In the genomic region with DNA sequence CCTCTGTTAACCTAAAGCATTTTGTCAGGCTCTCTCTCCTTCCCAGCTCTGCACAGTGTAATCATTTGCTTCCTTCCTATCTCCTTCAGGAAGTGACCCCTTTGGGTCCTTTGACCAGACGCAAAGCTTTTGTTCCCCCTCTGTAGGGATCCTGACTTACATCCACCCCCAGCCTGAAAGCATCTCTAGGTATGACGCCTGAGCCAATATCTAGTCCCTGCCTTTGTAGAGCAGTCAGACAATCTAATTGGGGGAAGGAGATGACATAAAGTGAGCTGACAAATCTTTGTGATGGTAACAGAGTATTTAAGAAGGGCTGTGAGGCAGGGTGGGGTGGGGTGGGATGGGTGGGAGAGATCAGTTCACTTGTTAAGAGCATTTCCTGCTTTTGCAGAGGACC, we compare ENCODE assay signal across 18 mouse cellular contexts. TPM values are rescaled to one million over a fixed set of nuclear protein-coding genes. Genes with fewer than 3 reads are reported as not detected.
"Had no signal": no experiment of that assay in that cellular context is flagged by ENCODE, and none has a peak within 500 bp of the region (broad histone marks: within the 10 kb centered on the region; RNA-seq: fewer than 3 reads in every experiment).

No protein-coding gene starts in this region.

- H3K36me3 ChIP-seq: limb, embryonic 13.5 days; neural tube, embryonic 12.5 days had no signal

- H3K9me3 ChIP-seq: limb, embryonic 13.5 days; neural tube, embryonic 12.5 days had no signal

- H3K9ac ChIP-seq: limb, embryonic 13.5 days; liver, embryonic 14.5 days; neural tube, embryonic 12.5 days had no signal

- H3K27ac ChIP-seq: limb, embryonic 13.5 days; liver, embryonic 14.5 days; neural tube, embryonic 12.5 days; stomach, postnatal 0 days had no signal

- H3K4me2 ChIP-seq: limb, embryonic 13.5 days; neural tube, embryonic 12.5 days had no signal

- DNase-seq: kidney, postnatal 25 days; layer of hippocampus, adult 9-11 months; lung, adult 18-20 months; thymus, adult 2 months; thymus, postnatal 25 days had no signal

- H3K4me3 ChIP-seq: limb, embryonic 13.5 days; neural tube, embryonic 12.5 days had no signal

- H3K27me3 ChIP-seq: limb, embryonic 13.5 days; neural tube, embryonic 12.5 days had no signal

RNA-seq across cellular contexts. Expression of a gene that starts 48.3 kb away (rescaled TPM):
- total RNA-seq: left cerebral cortex, adult 18-20 months; left cerebral cortex, postnatal 4 days; liver, adult 2 months had no signal
- polyA plus RNA-seq: kidney, embryonic 16.5 days; liver, adult 2 months; lung, embryonic 16.5 days; midbrain, embryonic 14.5 days; neural tube, embryonic 12.5 days; stomach, postnatal 0 days had no signal

RNA-seq across cellular contexts. Expression of a gene that starts 59.8 kb away (rescaled TPM):
- total RNA-seq: layer of hippocampus, adult 18-20 months; left cerebral cortex, adult 18-20 months; left cerebral cortex, postnatal 10 days; left cerebral cortex, postnatal 4 days had no signal
- polyA plus RNA-seq: midbrain, embryonic 14.5 days; urinary bladder, adult 2 months had no signal
